Mouse (Mus musculus): Measurements from ENCODE around the gene Vwa8. TPM values are rescaled to one million over a fixed set of nuclear protein-coding genes. Genes with fewer than 3 reads are reported as not detected.

The Vwa8 gene
- 10 to 100 TPM; 11.9 to 15.5 TPM for polyA plus RNA-seq (2017; shearing (Covaris generic))

GRCm38 (mm10) chr14:78848941-78849911 is at the start of gene Vwa8:
TSS of gene Vwa8 (plus strand) at chr14:78849052.

Other genes with a start within 250 kb of the Vwa8 start
- gene Dgkh, start 116.3 kb upstream of the Vwa8 start, polyA plus RNA-seq (2017; shearing (Covaris generic)), result 10 to 100 TPM in 1 of 2 experiments, 1 to 10 TPM in 1; 8.0 to 16.3 TPM